Mouse (Mus musculus) midbrain, embryonic 16.5 days (tissue): ENCODE measurements at regions not wholly inside any gene's neighbourhood (a gene's known extent, or its start where the extent isn't known, plus 50 kb on each side); places are given as distances from the start of the nearest gene placed in this dataset.
A peak's percentile ranks its signal among the peaks of the same experiment; 100 is the strongest.

Experiments
- ATAC-seq: fragments of 200-750 bp; cut with Nextera tagmentation; 2 replicates; pipeline ENCODE4 v1.8.0; 2017; ENCODE audit warnings: moderate TSS enrichment
- H3K27ac ChIP-seq: fragments of 300-500 bp; sonication (generic); 2 replicates; pipeline ENCODE4 v1.5.1; 2014; ENCODE audit warnings: mild to moderate bottlenecking, low read length, mixed read lengths
- H3K27me3 ChIP-seq: fragments of 300-500 bp; sonication (generic); 2 replicates; pipeline ENCODE4 v1.6.1; 2014; ENCODE audit warnings: low read depth, low read length, mixed read lengths; ENCODE audit not compliant: control insufficient read depth, insufficient read depth
- H3K36me3 ChIP-seq: fragments of 300-500 bp; sonication (generic); 2 replicates; pipeline ENCODE4 v1.6.1; 2014; ENCODE audit warnings: mild to moderate bottlenecking, low read length, moderate library complexity, mixed read lengths; ENCODE audit not compliant: control insufficient read depth, insufficient read depth
- H3K4me1 ChIP-seq: fragments of 300-500 bp; sonication (generic); 2 replicates; pipeline ENCODE4 v1.6.1; 2014; ENCODE audit warnings: mild to moderate bottlenecking, low read length, mixed read lengths; ENCODE audit not compliant: control insufficient read depth, insufficient read depth
- H3K4me2 ChIP-seq: fragments of 300-500 bp; sonication (generic); 2 replicates; pipeline ENCODE4 v1.6.1; 2014; ENCODE audit warnings: mild to moderate bottlenecking, low read length, mixed read lengths
- H3K4me3 ChIP-seq: fragments of 300-500 bp; sonication (generic); 2 replicates; pipeline ENCODE4 v1.5.1; 2014; ENCODE audit warnings: low read depth, mild to moderate bottlenecking, low read length, moderate library complexity, mixed read lengths
- H3K9ac ChIP-seq: fragments of 300-500 bp; sonication (generic); 2 replicates; pipeline ENCODE4 v1.6.1; 2014; ENCODE audit warnings: low read depth, low read length, mixed read lengths
- H3K9me3 ChIP-seq: fragments of 300-500 bp; sonication (generic); replicated peaks from 2 replicates; pipeline ENCODE4 v1.6.1; 2014; ENCODE audit warnings: mild to moderate bottlenecking, low read length, mixed read lengths; ENCODE audit not compliant: control insufficient read depth, poor library complexity, severe bottlenecking
- WGBS: fragments of 180-500 bp; shearing (Covaris S2); extraction: QIAGEN DNeasy Blood & Tissue Kit; methylation state at CpG from one replicate; pipeline ENCODE4 v1.1.7; 2014; 5-methylcytosine and 5-hydroxymethylcytosine counted together

GRCm38 (mm10) chr11:19811992-19812690 is 112.0 kb upstream of the Spred2 start:
- Histone ChIP-seq H3K4me2 (no peak overlapping the region), H3K4me1 (no peaks in the 10 kb centered on the region), H3K9me3 (no peaks in the 10 kb centered on the region), H3K27ac (no peak overlapping the region), H3K4me3 (no peak overlapping the region), H3K36me3 (no peaks in the 10 kb centered on the region), H3K9ac (no peak overlapping the region), H3K27me3 (no peaks in the 10 kb centered on the region)
- ATAC-seq = peak; percentile 42
- 15% methylated on average over 10 of the region's 10 CpGs for WGBS

GRCm38 (mm10) chr11:19813549-19813948 is 110.6 kb upstream of the Spred2 start:
- 67% methylated on average over 7 of the region's 7 CpGs for WGBS
- no peak overlapping the region for H3K9ac ChIP-seq

GRCm38 (mm10) chr11:19822991-19823390 is 101.2 kb upstream of the Spred2 start:
- H3K27ac ChIP-seq = no peak overlapping the region
- H3K4me3 ChIP-seq = no peak overlapping the region
- H3K36me3 ChIP-seq = no peaks in the 10 kb centered on the region
- 77% methylated on average over 5 of the region's 5 CpGs for WGBS
- no peak overlapping the region for H3K9ac ChIP-seq
- no peaks in the 10 kb centered on the region for H3K4me1 ChIP-seq
- ATAC-seq = peak; percentile 52; the same call in 1 of the 2 replicates
- H3K27me3 ChIP-seq = no peaks in the 10 kb centered on the region
- no peaks in the 10 kb centered on the region for H3K9me3 ChIP-seq
- H3K4me2 ChIP-seq = no peak overlapping the region

More at GRCm38 (mm10) chr11:19813549-19813948, 110.6 kb upstream of the Spred2 start:
- Histone ChIP-seq H3K4me1 (no peaks in the 10 kb centered on the region), H3K4me2 (no peak overlapping the region), H3K4me3 (no peak overlapping the region), H3K9me3 (no peaks in the 10 kb centered on the region), H3K27ac (no peak overlapping the region), H3K36me3 (no peaks in the 10 kb centered on the region), H3K27me3 (no peaks in the 10 kb centered on the region)
- no peak for ATAC-seq

- no peaks in the 10 kb centered on the region for H3K9me3 ChIP-seq
- no peaks in the 10 kb centered on the region for H3K4me1 ChIP-seq
- no peak overlapping the region for H3K4me3 ChIP-seq
- peak; percentile 66 for ATAC-seq
- no peak overlapping the region for H3K4me2 ChIP-seq
- no peaks in the 10 kb centered on the region for H3K27me3 ChIP-seq
- WGBS = 0% methylated on average over 3 of the region's 3 CpGs
- H3K9ac ChIP-seq = no peak overlapping the region
- no peak overlapping the region for H3K27ac ChIP-seq
- H3K36me3 ChIP-seq = no peaks in the 10 kb centered on the region
These were observed 100.7 kb upstream of the Spred2 start for GRCm38 (mm10) chr11:19823461-19823895.

- ATAC-seq = no peak
- Histone ChIP-seq H3K9me3 (no peaks in the 10 kb centered on the region), H3K4me3 (no peak overlapping the region), H3K9ac (no peak overlapping the region), H3K27ac (no peak overlapping the region), H3K27me3 (no peaks in the 10 kb centered on the region), H3K4me2 (no peak overlapping the region), H3K4me1 (no peaks in the 10 kb centered on the region), H3K36me3 (no peaks in the 10 kb centered on the region)
- WGBS = 89% methylated on average over 13 of the region's 13 CpGs
These were observed 97.5 kb upstream of the Spred2 start for GRCm38 (mm10) chr11:19826481-19827185.

- Histone ChIP-seq H3K9me3 (no peaks in the 10 kb centered on the region), H3K36me3 (no peaks in the 10 kb centered on the region), H3K27ac (no peak overlapping the region), H3K4me3 (no peak overlapping the region), H3K4me2 (no peak overlapping the region), H3K4me1 (no peaks in the 10 kb centered on the region), H3K27me3 (no peaks in the 10 kb centered on the region), H3K9ac (no peak overlapping the region)
- WGBS = 88% methylated on average over 11 of the region's 11 CpGs
- no peak for ATAC-seq
These were observed 96.2 kb upstream of the Spred2 start for GRCm38 (mm10) chr11:19827996-19828395.

- Histone ChIP-seq H3K4me2 (no peak overlapping the region), H3K9me3 (no peaks in the 10 kb centered on the region), H3K9ac (no peak overlapping the region), H3K27me3 (no peaks in the 10 kb centered on the region), H3K4me1 (no peaks in the 10 kb centered on the region), H3K36me3 (no peaks in the 10 kb centered on the region), H3K4me3 (no peak overlapping the region), H3K27ac (no peak overlapping the region)
- no peak for ATAC-seq
- WGBS = 61% methylated on average over 8 of the region's 8 CpGs
These were observed 95.2 kb upstream of the Spred2 start for GRCm38 (mm10) chr11:19828959-19829401.

GRCm38 (mm10) chr11:19829564-19830279 is 94.5 kb upstream of the Spred2 start:
- H3K4me3 ChIP-seq = no peak overlapping the region
- no peak overlapping the region for H3K4me2 ChIP-seq
- H3K9ac ChIP-seq = no peak overlapping the region
- H3K27me3 ChIP-seq = no peaks in the 10 kb centered on the region
- H3K27ac ChIP-seq = no peak overlapping the region
- no peaks in the 10 kb centered on the region for H3K4me1 ChIP-seq
- no peaks in the 10 kb centered on the region for H3K9me3 ChIP-seq
- H3K36me3 ChIP-seq = no peaks in the 10 kb centered on the region
- ATAC-seq = no peak
- 29% methylated on average over 9 of the region's 9 CpGs for WGBS
